Mouse (Mus musculus): Measurements from ENCODE around the gene Hip1r. TPM values are rescaled to one million over a fixed set of nuclear protein-coding genes. Genes with fewer than 3 reads are reported as not detected.

The Hip1r gene
- polyA plus RNA-seq, 1 experiment from 2014 or later, result 4.2 TPM

Small RNAs within 50 kb of the gene (microRNA-seq; reads per million reads assigned to microRNA genes)
- not detected for gene Mir7032

Other genes with a start within 250 kb of the Hip1r start
- 166 and 167 TPM in 2 replicates for gene Rsrc2, start 224.2 kb upstream of the Hip1r start, polyA plus RNA-seq (2014; fragmentation: Nextera tagmentation; extraction: Ambion mirVana)
- gene Kntc1, start 223.9 kb upstream of the Hip1r start, polyA plus RNA-seq (2014; fragmentation: Nextera tagmentation; extraction: Ambion mirVana), result 38.8 and 47.5 TPM in 2 replicates
- gene Hcar2, start 108.1 kb upstream of the Hip1r start, polyA plus RNA-seq (2014; fragmentation: Nextera tagmentation; extraction: Ambion mirVana), result not detected in 2 replicates
- 0.11 TPM in 1 of 2 replicates, not detected in the other for gene Hcar1, start 93.6 kb upstream of the Hip1r start, polyA plus RNA-seq (2014; fragmentation: Nextera tagmentation; extraction: Ambion mirVana)
- gene Denr, start 66.5 kb upstream of the Hip1r start, polyA plus RNA-seq (2014; fragmentation: Nextera tagmentation; extraction: Ambion mirVana), result 186 and 187 TPM in 2 replicates
- gene Gm43518, start 46.2 kb upstream of the Hip1r start, polyA plus RNA-seq (2014; fragmentation: Nextera tagmentation; extraction: Ambion mirVana), result 0.25 and 1.4 TPM in 2 replicates
- 4.4 and 7.3 TPM in 2 replicates for gene Ccdc62, start 42.9 kb upstream of the Hip1r start, polyA plus RNA-seq (2014; fragmentation: Nextera tagmentation; extraction: Ambion mirVana)
- gene Vps37b, start 58.6 kb downstream of the Hip1r start, polyA plus RNA-seq (2014; fragmentation: Nextera tagmentation; extraction: Ambion mirVana), result 32.8 and 33.0 TPM in 2 replicates
- 0.20 and 0.47 TPM in 2 replicates for gene Abcb9, start 122.2 kb downstream of the Hip1r start, polyA plus RNA-seq (2014; fragmentation: Nextera tagmentation; extraction: Ambion mirVana)
- gene Ogfod2, start 138.7 kb downstream of the Hip1r start, polyA plus RNA-seq (2014; fragmentation: Nextera tagmentation; extraction: Ambion mirVana), result 8.0 and 11.5 TPM in 2 replicates
- 116 TPM in 2 replicates for gene Arl6ip4, start 142.5 kb downstream of the Hip1r start, polyA plus RNA-seq (2014; fragmentation: Nextera tagmentation; extraction: Ambion mirVana)

All from limb, embryonic 11.5 days (tissue).